Mouse (Mus musculus) MEL (cell line): ENCODE measurements around the gene Vmp1. TPM values are rescaled to one million over a fixed set of nuclear protein-coding genes. Genes with fewer than 3 reads are reported as not detected.
A peak's percentile ranks its signal among the peaks of the same experiment; 100 is the strongest.

Source experiments
- DNase-seq: peaks from one replicate; pipeline ENCODE4 v3.0.0; 2011; ENCODE audit warnings: low read depth, low spot score
- H3K27ac ChIP-seq: 2 replicates; pipeline ENCODE4 v1.5.1; 2012; ENCODE audit warnings: low read depth, mild to moderate bottlenecking, control low read depth, low read length, moderate library complexity; ENCODE audit not compliant: control insufficient read depth
- H3K27me3 ChIP-seq, 2 experiments: fragments of 150-350 bp in 1 of 2; sonication (generic) in 1 of 2; 2 replicates each; pipeline ENCODE4 v1.6.1; 2012; ENCODE audit warnings: low read length in 2 of 2, mild to moderate bottlenecking in 2 of 2, improper control_type of control experiment in 1 of 2, moderate library complexity in 1 of 2; ENCODE audit not compliant: insufficient read depth in 2 of 2, control insufficient read depth in 1 of 2
- H3K36me3 ChIP-seq, 2 experiments: 2 replicates each; pipeline ENCODE4 v1.6.1; 2012 to 2014; ENCODE audit warnings: low read length in 2 of 2, improper control_type of control experiment in 1 of 2, inconsistent platforms in 1 of 2, mild to moderate bottlenecking in 1 of 2; ENCODE audit not compliant: insufficient read depth in 2 of 2, control insufficient read depth in 1 of 2
- H3K4me1 ChIP-seq, 2 experiments: fragments of 150-350 bp in 1 of 2; sonication (generic) in 1 of 2; 2 replicates each; pipeline ENCODE4 v1.6.1; 2012; ENCODE audit warnings: low read length in 2 of 2, improper control_type of control experiment in 1 of 2, mild to moderate bottlenecking in 1 of 2; ENCODE audit not compliant: insufficient read depth in 2 of 2, control insufficient read depth in 1 of 2
- H3K4me3 ChIP-seq, 2 experiments: fragments of 150-350 bp in 1 of 2; sonication (generic) in 1 of 2; 2 replicates each; pipeline ENCODE4 v1.5.1; 2012; ENCODE audit warnings: low read depth in 2 of 2, low read length in 2 of 2, mild to moderate bottlenecking in 2 of 2, moderate library complexity in 2 of 2, control low read depth in 1 of 2, improper control_type of control experiment in 1 of 2; ENCODE audit not compliant: control insufficient read depth in 1 of 2, insufficient read depth in 1 of 2
- H3K79me2 ChIP-seq: 2 replicates; pipeline ENCODE4 v1.6.1; 2012; ENCODE audit warnings: mild to moderate bottlenecking, low read length, moderate library complexity; ENCODE audit not compliant: control insufficient read depth, poor library complexity, insufficient read depth
- H3K9ac ChIP-seq: 2 replicates; pipeline ENCODE4 v1.6.1; 2012; ENCODE audit warnings: low read depth, mild to moderate bottlenecking, control low read depth, low read length, moderate library complexity; ENCODE audit not compliant: control insufficient read depth, poor library complexity, severe bottlenecking
- H3K9me3 ChIP-seq: fragments of 150-350 bp; sonication (generic); replicated peaks from 2 replicates; pipeline ENCODE4 v1.6.1; 2012; ENCODE audit warnings: mild to moderate bottlenecking, low read length, improper control_type of control experiment, moderate library complexity; ENCODE audit not compliant: insufficient read depth
- BHLHE40 ChIP-seq: IDR thresholded peaks from 2 replicates; pipeline ENCODE4 v1.6.1; 2012; ENCODE audit warnings: low read depth, mild to moderate bottlenecking, inconsistent platforms, low read length, improper control_type of control experiment, borderline replicate concordance
- CHD1 ChIP-seq: IDR thresholded peaks from 2 replicates; pipeline ENCODE4 v1.6.1; 2012; ENCODE audit warnings: low read depth, mild to moderate bottlenecking, inconsistent platforms, low read length, improper control_type of control experiment
- E2F4 ChIP-seq: IDR thresholded peaks from 2 replicates; pipeline ENCODE4 v1.6.1; 2011; ENCODE audit warnings: low read depth, low read length, improper control_type of control experiment, borderline replicate concordance
- ELF1 ChIP-seq: IDR thresholded peaks from 2 replicates; pipeline ENCODE4 v1.6.1; 2014; ENCODE audit warnings: low read depth, mild to moderate bottlenecking, inconsistent platforms, low read length, improper control_type of control experiment, moderate library complexity
- EP300 ChIP-seq, 2 experiments: IDR thresholded peaks; 2 replicates each; pipeline ENCODE4 v1.6.1; 2011; ENCODE audit warnings: improper control_type of control experiment in 2 of 2, low read length in 2 of 2, low read depth in 1 of 2, mild to moderate bottlenecking in 1 of 2
- ETS1 ChIP-seq: IDR thresholded peaks from 2 replicates; pipeline ENCODE4 v1.6.1; 2012; ENCODE audit warnings: low read depth, mild to moderate bottlenecking, inconsistent platforms, low read length, improper control_type of control experiment, moderate library complexity
- GABPA ChIP-seq: IDR thresholded peaks from 2 replicates; pipeline ENCODE4 v1.6.1; 2012; ENCODE audit warnings: low read depth, mild to moderate bottlenecking, inconsistent platforms, low read length, improper control_type of control experiment, moderate library complexity
- GATA1 ChIP-seq: IDR thresholded peaks from 2 replicates; pipeline ENCODE4 v1.6.1; 2011; ENCODE audit warnings: low read depth, low read length, improper control_type of control experiment
- HCFC1 ChIP-seq: IDR thresholded peaks from 2 replicates; pipeline ENCODE4 v1.6.1; 2012; ENCODE audit warnings: low read depth, mild to moderate bottlenecking, inconsistent platforms, low read length, improper control_type of control experiment, moderate library complexity
- JUND ChIP-seq: IDR thresholded peaks from 2 replicates; pipeline ENCODE4 v1.6.1; 2011; ENCODE audit warnings: low read depth, mild to moderate bottlenecking, improper control_type of control experiment, low read length
- MAFK ChIP-seq: IDR thresholded peaks from 2 replicates; pipeline ENCODE4 v1.6.1; 2011; ENCODE audit warnings: low read depth, mild to moderate bottlenecking, low read length, improper control_type of control experiment, borderline replicate concordance
- MAX ChIP-seq: IDR thresholded peaks from 2 replicates; pipeline ENCODE4 v1.6.1; 2011; ENCODE audit warnings: low read length, improper control_type of control experiment
- MEF2A ChIP-seq: IDR thresholded peaks from 2 replicates; pipeline ENCODE4 v1.6.1; 2014; ENCODE audit warnings: low read depth, mild to moderate bottlenecking, inconsistent platforms, low read length, improper control_type of control experiment; ENCODE audit not compliant: poor library complexity, insufficient replicate concordance, severe bottlenecking; ENCODE audit errors: extremely low read depth
- MXI1 ChIP-seq: IDR thresholded peaks from 2 replicates; pipeline ENCODE4 v1.6.1; 2011; ENCODE audit warnings: mild to moderate bottlenecking, low read depth, low read length, improper control_type of control experiment
- MYB ChIP-seq: IDR thresholded peaks from 2 replicates; pipeline ENCODE4 v1.6.1; 2011; ENCODE audit warnings: mild to moderate bottlenecking, low read depth, low read length, improper control_type of control experiment
- MYC ChIP-seq: IDR thresholded peaks from 2 replicates; pipeline ENCODE4 v1.6.1; 2011; ENCODE audit warnings: low read depth, mild to moderate bottlenecking, low read length, improper control_type of control experiment, moderate library complexity
- NELFE ChIP-seq: IDR thresholded peaks from 2 replicates; pipeline ENCODE4 v1.6.1; 2011; ENCODE audit warnings: low read depth, low read length, improper control_type of control experiment
- NRF1 ChIP-seq: IDR thresholded peaks from 2 replicates; pipeline ENCODE4 v1.6.1; 2014; ENCODE audit warnings: low read depth, mild to moderate bottlenecking, inconsistent platforms, low read length, improper control_type of control experiment, moderate library complexity; ENCODE audit not compliant: poor library complexity, insufficient read depth, severe bottlenecking
- POLR2A ChIP-seq, 2 experiments: IDR thresholded peaks; 2 replicates each; pipeline ENCODE4 v1.6.1; 2011 to 2012; ENCODE audit warnings: low read length in 2 of 2, mild to moderate bottlenecking in 2 of 2, control low read depth in 1 of 2, improper control_type of control experiment in 1 of 2, low read depth in 1 of 2, moderate library complexity in 1 of 2; ENCODE audit not compliant: control insufficient read depth in 1 of 2, insufficient read depth in 1 of 2, poor library complexity in 1 of 2
- POLR2AphosphoS2 ChIP-seq: IDR thresholded peaks from 2 replicates; pipeline ENCODE4 v1.6.1; 2011; ENCODE audit warnings: low read length, improper control_type of control experiment
- RAD21 ChIP-seq: IDR thresholded peaks from 2 replicates; pipeline ENCODE4 v1.6.1; 2011; ENCODE audit warnings: mild to moderate bottlenecking, low read depth, low read length, improper control_type of control experiment
- RCOR1 ChIP-seq: IDR thresholded peaks from 2 replicates; pipeline ENCODE4 v1.6.1; 2012; ENCODE audit warnings: low read depth, mild to moderate bottlenecking, inconsistent platforms, low read length, improper control_type of control experiment
- SIN3A ChIP-seq: IDR thresholded peaks from 2 replicates; pipeline ENCODE4 v1.6.1; 2012; ENCODE audit warnings: low read length, improper control_type of control experiment, inconsistent platforms
- TAL1 ChIP-seq: IDR thresholded peaks from 2 replicates; pipeline ENCODE4 v1.6.1; 2012; ENCODE audit warnings: mild to moderate bottlenecking, inconsistent platforms, low read length, moderate library complexity, mixed read lengths
- TBP ChIP-seq: IDR thresholded peaks from 2 replicates; pipeline ENCODE4 v1.8.0; 2011; ENCODE audit warnings: low read depth, low read length, improper control_type of control experiment
- TCF12 ChIP-seq: IDR thresholded peaks from 2 replicates; pipeline ENCODE4 v1.6.1; 2014; ENCODE audit warnings: low read depth, mild to moderate bottlenecking, inconsistent platforms, low read length, improper control_type of control experiment, moderate library complexity
- USF1 ChIP-seq: IDR thresholded peaks from 2 replicates; pipeline ENCODE4 v1.6.1; 2014; ENCODE audit warnings: low read depth, mild to moderate bottlenecking, inconsistent platforms, low read length, improper control_type of control experiment, moderate library complexity
- USF2 ChIP-seq, 2 experiments: IDR thresholded peaks; 2 replicates each; pipeline ENCODE4 v1.6.1; 2011 to 2012; ENCODE audit warnings: improper control_type of control experiment in 2 of 2, low read length in 2 of 2, borderline replicate concordance in 1 of 2, inconsistent platforms in 1 of 2, low read depth in 1 of 2, mild to moderate bottlenecking in 1 of 2; ENCODE audit not compliant: insufficient read depth in 1 of 2
- ZKSCAN1 ChIP-seq: IDR thresholded peaks from 2 replicates; pipeline ENCODE4 v1.6.1; 2012; ENCODE audit warnings: low read depth, mild to moderate bottlenecking, inconsistent platforms, low read length, improper control_type of control experiment, moderate library complexity
- polyA plus RNA-seq, 2 experiments: library from polyadenylated mRNA; stranded (reverse) in 1 of 2; unstranded in 1 of 2; fragments of >175 nt in 1 of 2; fragments of >200 nt in 1 of 2; gene quantifications; 2 replicates each; pipeline versions ENCODE4 v1.2.1 to v1.2.4; 2012; ENCODE audit warnings: low replicate concordance in 2 of 2, low read depth in 1 of 2; ENCODE audit not compliant: insufficient read length in 2 of 2, insufficient read depth in 1 of 2, missing spikeins in 1 of 2
- total RNA-seq: library from RNA; depleted of rRNA; stranded (reverse); fragments of 300-350 nt; gene quantifications from 2 replicates; pipeline ENCODE4 v1.2.3, GENCODE M21; 2012

Gene Vmp1
- total and polyA plus RNA-seq, 3 experiments: 61.8 to 94.9 TPM; not detected in 1

DNA sequence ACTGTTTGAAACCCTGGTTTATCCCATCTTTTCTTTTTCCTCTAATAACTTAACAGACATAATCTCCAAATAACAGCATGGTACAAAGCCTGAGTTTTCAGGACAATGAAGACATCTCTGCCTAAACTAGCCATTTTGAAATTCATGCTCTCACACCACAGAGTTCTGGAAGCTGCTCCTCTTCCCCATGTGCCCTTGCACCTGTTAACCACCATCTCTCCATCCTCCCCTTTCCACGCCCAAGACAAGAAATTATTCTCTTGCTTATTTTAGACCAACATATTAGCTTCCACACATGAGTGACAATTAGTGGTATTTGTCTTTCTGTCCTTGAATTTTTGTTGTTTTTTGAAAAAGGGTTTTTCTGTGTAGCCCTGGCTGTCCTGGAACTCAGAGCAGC, 71.6 kb downstream of the Vmp1 start:
- TF ChIP-seq GATA1: no peak
- TF ChIP-seq CHD1: no peak
- TF ChIP-seq RAD21: no peak
- no peak for TF ChIP-seq USF2 (IDR thresholded peaks at IDR 0.05; ENCODE audit: borderline replicate concordance in 1 of 2, insufficient read depth in 1 of 2, low read depth in 1 of 2, low read length in 2 of 2)
- TF ChIP-seq EP300 (IDR thresholded peaks at IDR 0.05; ENCODE audit: low read depth in 1 of 2, low read length in 2 of 2): no peak
- TF ChIP-seq USF1: no peak
- TF ChIP-seq MYB: no peak
- no peak for TF ChIP-seq NRF1
- TF ChIP-seq POLR2AphosphoS2: no peak
- TF ChIP-seq MYC: no peak
- TF ChIP-seq ELF1: no peak
- no peak for TF ChIP-seq TCF12
- no peak for TF ChIP-seq HCFC1
- TF ChIP-seq NELFE: no peak
- no peak for TF ChIP-seq ETS1
- no peak for TF ChIP-seq GABPA
- TF ChIP-seq JUND: no peak
- no peak for TF ChIP-seq MEF2A

DNA sequence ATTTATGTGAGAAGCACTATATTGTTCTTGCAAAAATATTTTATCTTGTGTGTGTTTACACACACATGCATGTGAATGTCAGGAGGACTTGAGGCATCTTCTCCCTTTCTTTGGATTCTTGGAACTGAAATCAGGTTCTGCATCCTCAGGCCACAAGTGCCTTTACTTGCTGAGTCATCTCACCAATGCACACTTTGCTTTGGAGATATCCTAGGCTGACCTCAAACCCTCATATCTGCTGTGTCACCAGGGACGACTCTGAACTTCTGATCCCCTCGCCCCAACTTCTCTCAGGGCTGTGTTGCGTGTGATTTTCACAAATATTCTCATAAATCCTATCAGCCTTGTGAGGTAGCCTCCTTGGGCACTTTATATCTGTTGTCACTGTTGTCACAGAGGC, 73.4 kb downstream of the Vmp1 start:
- Histone ChIP-seq H3K27ac (peak overlapping the region; percentile 72), H3K27me3 (no peaks in the 10 kb centered on the region), H3K4me3 (no peak overlapping the region), H3K9me3 (no peaks in the 10 kb centered on the region), H3K9ac (peak overlapping the region; percentile 8; the same call in 1 of the 2 replicates), H3K36me3 (peaks cover 8 to 45% of the 10 kb centered on the region in 2 experiments), H3K4me1 (peaks cover 31 to 39% of the 10 kb centered on the region in 2 experiments), H3K79me2 (no peaks in the 10 kb centered on the region; the same call in 1 of the 2 replicates)
- peak; percentile 91 for DNase-seq
- TF ChIP-seq EP300 (IDR thresholded peaks at IDR 0.05; ENCODE audit: low read depth in 1 of 2, low read length in 2 of 2) (peak; percentile 70), TBP (0 out of 2 replicates have a peak, but pooled peaks have one; percentile 29), GABPA (peak; percentile 94), ETS1 (peak; percentile 84), TAL1 (peak; percentile 29; the same call in 1 of the 2 replicates), TCF12 (0 out of 2 replicates have a peak, but pooled peaks have one; percentile 28), RCOR1 (peak; percentile 86; the same call in 1 of the 2 replicates), E2F4 (no peak), GATA1 (peak; percentile 74), ZKSCAN1 (no peak), MAFK (peak; percentile 90), RAD21 (no peak), BHLHE40 (0 out of 2 replicates have a peak, but pooled peaks have one; percentile 30), POLR2A (IDR thresholded peaks at IDR 0.05; ENCODE audit: control insufficient read depth in 1 of 2, insufficient read depth in 1 of 2, low read depth in 1 of 2, low read length in 2 of 2, poor library complexity in 1 of 2) (no peak), MAX (0 out of 2 replicates have a peak, but pooled peaks have one; percentile 12), SIN3A (no peak; the same call in 1 of the 2 replicates), MXI1 (peak; percentile 61; the same call in 1 of the 2 replicates)

More for the DNA sequence above, 71.6 kb downstream of the Vmp1 start:
- Histone ChIP-seq H3K4me3 (no peak overlapping the region), H3K27me3 (no peaks in the 10 kb centered on the region), H3K27ac (no peak overlapping the region), H3K36me3 (peaks cover 0 to 42% of the 10 kb centered on the region in 2 experiments; a peak in 3 of 4 replicates), H3K79me2 (no peaks in the 10 kb centered on the region; the same call in 1 of the 2 replicates), H3K4me1 (peaks cover 35 to 37% of the 10 kb centered on the region in 2 experiments), H3K9me3 (no peaks in the 10 kb centered on the region), H3K9ac (no peak overlapping the region)
- no peak for DNase-seq
